Mouse (Mus musculus) stomach, postnatal 0 days (tissue): ENCODE measurements around the gene Mcemp1.

Experiments
- CTCF ChIP-seq: IDR thresholded peaks from 2 replicates; pipeline ENCODE4 v1.5.1; 2016; ENCODE audit warnings: antibody characterized with exemption, low read depth, mild to moderate bottlenecking, moderate library complexity
- EP300 ChIP-seq: optimal IDR thresholded peaks from 2 replicates; pipeline ENCODE3; 2016; ENCODE audit warnings: antibody characterized with exemption

DNA sequence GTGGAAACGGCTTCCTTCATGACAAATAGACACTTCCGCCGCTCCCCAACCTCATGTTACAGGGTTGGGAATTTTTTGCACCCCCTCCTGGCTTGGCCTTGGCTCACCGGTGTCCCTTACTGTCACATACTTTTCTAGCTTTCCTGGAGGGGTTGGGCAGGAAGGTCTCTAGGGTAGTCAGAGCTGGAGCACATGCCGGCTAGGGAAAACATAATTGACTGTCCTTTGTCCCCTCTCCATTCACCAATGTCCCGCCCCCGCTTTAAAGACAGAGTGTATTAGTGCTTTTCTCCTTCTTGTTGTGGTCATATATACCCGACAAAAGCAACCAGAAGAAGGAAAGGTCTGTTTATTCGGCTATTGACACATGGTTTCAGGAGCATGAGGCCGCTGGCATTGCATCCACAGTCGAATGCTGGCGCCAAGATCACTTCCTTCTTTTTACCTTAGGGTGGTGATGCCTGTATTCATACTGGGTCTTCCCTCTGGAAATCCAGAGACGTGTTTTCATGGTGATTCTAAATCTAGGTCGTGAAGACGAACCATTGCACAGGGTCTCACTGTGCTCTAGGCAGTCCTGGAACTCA lies 11.5 kb downstream of the Mcemp1 start:
- TF ChIP-seq CTCF, result no peak
- TF ChIP-seq EP300, result no peak
